Mouse (Mus musculus) kidney, adult 2 months (tissue): Measurements from ENCODE around the gene B4galnt2. TPM values are rescaled to one million over a fixed set of nuclear protein-coding genes. Genes with fewer than 3 reads are reported as not detected.
A peak's percentile ranks its signal among the peaks of the same experiment; 100 is the strongest.

Experiments used
- DNase-seq: peaks from one replicate; pipeline ENCODE4 v3.0.0; 2021
- H3K27ac ChIP-seq: fragments of 200-500 bp; 2 replicates; pipeline ENCODE4 v1.5.1; 2012; ENCODE audit warnings: low read depth, low read length, control low read depth, inconsistent platforms; ENCODE audit not compliant: insufficient read depth
- H3K27me3 ChIP-seq: fragments of 200-500 bp; replicated peaks from 2 replicates; pipeline ENCODE4 v1.6.1; 2012; ENCODE audit warnings: mild to moderate bottlenecking, moderate library complexity, low read length, inconsistent platforms; ENCODE audit not compliant: control insufficient read depth, insufficient read depth
- H3K36me3 ChIP-seq: fragments of 200-500 bp; 2 replicates; pipeline ENCODE4 v1.6.1; 2012; ENCODE audit warnings: mild to moderate bottlenecking, moderate library complexity, low read length, inconsistent platforms; ENCODE audit not compliant: control insufficient read depth, insufficient read depth
- H3K4me1 ChIP-seq: fragments of 200-500 bp; 2 replicates; pipeline ENCODE4 v1.6.1; 2011; ENCODE audit warnings: low read length; ENCODE audit not compliant: control insufficient read depth, insufficient read depth
- H3K4me3 ChIP-seq: fragments of 200-500 bp; 2 replicates; pipeline ENCODE4 v1.5.1; 2011; ENCODE audit warnings: mild to moderate bottlenecking, low read depth, low read length, control low read depth; ENCODE audit not compliant: insufficient read depth
- CTCF ChIP-seq: fragments of 200-500 bp; conservative IDR thresholded peaks from 2 replicates; pipeline ENCODE4 v1.5.1; 2011; ENCODE audit warnings: low read depth, mild to moderate bottlenecking, control low read depth, low read length, moderate library complexity, mixed read lengths; ENCODE audit not compliant: insufficient read depth, insufficient read length
- POLR2A ChIP-seq: fragments of 200-500 bp; IDR thresholded peaks from one replicate; pipeline ENCODE4 v1.6.1; 2011; ENCODE audit warnings: low read depth, low read length, control low read depth
- WGBS: fragments of 180-500 bp; shearing (Covaris S2); methylation state at CpG from one replicate; pipeline ENCODE4 v1.1.7; 2018; 5-methylcytosine and 5-hydroxymethylcytosine counted together
- polyA plus RNA-seq: library from polyadenylated mRNA; depleted of rRNA; stranded (reverse); fragments of >200 nt; gene quantifications from 2 replicates; pipeline ENCODE4 v1.2.3, GENCODE M21; 2012; rRNA removed

The B4galnt2 gene
- polyA plus RNA-seq, result 0.19 and 0.38 TPM in 2 replicates

- H3K27me3 ChIP-seq, result peaks cover 9% of the 10 kb centered on the region
- DNase-seq, result peak; percentile 36
- no peak for TF ChIP-seq POLR2A
- TF ChIP-seq CTCF, result no peak
- H3K4me3 ChIP-seq, result no peak within 1 kb of the TSS
- no peaks in the 10 kb centered on the region for H3K36me3 ChIP-seq
- H3K27ac ChIP-seq, result no peak within 1 kb of the TSS
- WGBS, result 2% methylated on average over 35 of the region's 35 CpGs
- H3K4me1 ChIP-seq, result no peaks in the 10 kb centered on the region
Observed at GRCm38 (mm10) chr11:95914571-95914991, at the start of gene B4galnt2. B4galnt2 (minus strand) TSS chr11:95914891.

- no peak overlapping the region for H3K4me3 ChIP-seq
- no peak for DNase-seq
- TF ChIP-seq CTCF (no peak), POLR2A (no peak)
- 74% methylated on average over 7 of the region's 7 CpGs for WGBS
- no peaks in the 10 kb centered on the region for H3K27me3 ChIP-seq
- no peaks in the 10 kb centered on the region for H3K36me3 ChIP-seq
- H3K27ac ChIP-seq, result no peak overlapping the region
- H3K4me1 ChIP-seq, result no peaks in the 10 kb centered on the region
Observed at GRCm38 (mm10) chr11:95963304-95963703, 48.6 kb upstream of the B4galnt2 start.

DNA sequence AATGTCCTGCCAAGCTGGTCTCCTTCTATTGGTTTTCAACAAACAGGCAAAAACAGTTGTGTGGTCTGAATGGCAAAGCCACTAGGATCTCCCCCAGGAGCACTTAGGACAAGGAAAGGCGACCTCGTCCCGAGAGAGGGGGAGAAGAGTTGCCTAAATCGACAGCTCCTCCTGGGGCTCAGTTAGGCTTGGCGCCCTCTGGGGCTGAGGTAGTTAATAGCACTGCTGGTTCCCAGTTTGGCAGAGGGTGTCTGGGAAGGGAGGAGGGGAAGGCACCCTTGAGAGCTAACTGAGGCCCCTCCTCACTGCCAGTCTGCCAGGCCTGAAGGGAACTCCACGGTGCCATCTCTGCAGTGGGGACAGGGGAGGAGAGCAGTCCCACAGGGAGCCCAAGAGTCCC lies 44.5 kb upstream of the B4galnt2 start:
- 79% methylated on average over 6 of the region's 6 CpGs for WGBS
- Histone ChIP-seq H3K27me3 (no peaks in the 10 kb centered on the region), H3K27ac (no peak overlapping the region), H3K4me1 (no peaks in the 10 kb centered on the region), H3K36me3 (no peaks in the 10 kb centered on the region), H3K4me3 (no peak overlapping the region)
- TF ChIP-seq CTCF, result peak; percentile 31; the same call in 1 of the 2 replicates
- TF ChIP-seq POLR2A, result no peak
- no peak for DNase-seq

DNA sequence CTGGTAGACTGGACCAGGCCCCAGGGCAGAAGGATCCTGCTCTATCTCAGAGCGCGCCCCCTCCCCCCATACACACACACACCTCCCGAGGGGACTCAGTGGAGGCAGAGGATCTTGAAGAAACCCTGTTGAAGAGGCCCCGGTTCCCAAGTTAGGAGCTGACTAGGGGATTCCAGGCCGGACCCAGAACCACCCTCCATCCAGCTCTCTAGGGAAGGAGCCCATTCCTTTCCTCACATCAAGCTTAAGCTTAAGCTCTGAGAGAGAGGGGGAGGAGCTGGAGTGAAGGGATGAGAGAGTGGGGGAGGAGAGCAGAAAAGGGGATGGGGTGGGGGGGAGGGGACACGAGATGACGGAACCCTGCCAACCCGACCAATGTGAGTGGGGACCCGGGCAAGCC lies 43.6 kb upstream of the B4galnt2 start:
- no peak for DNase-seq
- no peaks in the 10 kb centered on the region for H3K4me1 ChIP-seq
- 85% methylated on average over 9 of the region's 9 CpGs for WGBS

GRCm38 (mm10) chr11:95957407-95957806 lies 42.7 kb upstream of the B4galnt2 start:
- no peak for DNase-seq
- Histone ChIP-seq H3K4me1 (no peaks in the 10 kb centered on the region), H3K27ac (no peak overlapping the region), H3K4me3 (no peak overlapping the region), H3K27me3 (no peaks in the 10 kb centered on the region), H3K36me3 (no peaks in the 10 kb centered on the region)
- 60% methylated on average over 7 of the region's 7 CpGs for WGBS
- TF ChIP-seq POLR2A (no peak), CTCF (no peak)

More for the DNA sequence above, 43.6 kb upstream of the B4galnt2 start:
- Histone ChIP-seq H3K27me3 (no peaks in the 10 kb centered on the region), H3K4me3 (no peak overlapping the region), H3K27ac (no peak overlapping the region), H3K36me3 (no peaks in the 10 kb centered on the region)
- TF ChIP-seq CTCF, result no peak
- no peak for TF ChIP-seq POLR2A

DNA sequence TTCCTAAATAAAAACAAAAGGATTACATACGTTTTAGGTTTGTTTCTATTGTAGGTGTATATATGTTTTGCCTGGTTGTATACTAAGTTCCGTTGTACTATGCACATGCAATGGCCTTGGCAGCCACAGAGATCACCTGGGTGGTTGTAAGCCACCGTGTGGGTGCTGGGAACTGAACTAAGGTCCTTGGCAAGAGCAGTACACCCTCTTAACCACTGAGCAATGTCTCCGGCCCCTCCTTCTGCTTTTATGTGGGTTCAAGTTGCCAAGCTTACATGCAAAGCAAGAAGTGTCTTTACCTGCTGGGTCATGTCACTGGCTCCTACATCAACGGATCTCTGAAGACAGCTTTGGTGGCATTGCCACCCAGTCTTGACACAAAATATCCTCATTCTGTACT lies 38.6 kb upstream of the B4galnt2 start:
- DNase-seq, result no peak
- Histone ChIP-seq H3K36me3 (no peaks in the 10 kb centered on the region), H3K27me3 (no peaks in the 10 kb centered on the region), H3K4me3 (no peak overlapping the region), H3K27ac (no peak overlapping the region), H3K4me1 (no peaks in the 10 kb centered on the region)
- 89% methylated on average over 5 of the region's 5 CpGs for WGBS
- no peak for TF ChIP-seq CTCF
- no peak for TF ChIP-seq POLR2A

- no peaks in the 10 kb centered on the region for H3K27me3 ChIP-seq
- no peaks in the 10 kb centered on the region for H3K4me1 ChIP-seq
- DNase-seq, result no peak
- H3K4me3 ChIP-seq, result no peak overlapping the region
- 84% methylated on average over 13 of the region's 13 CpGs for WGBS
- H3K36me3 ChIP-seq, result no peaks in the 10 kb centered on the region
- TF ChIP-seq POLR2A (no peak), CTCF (no peak)
- no peak overlapping the region for H3K27ac ChIP-seq
Observed at GRCm38 (mm10) chr11:95945838-95946472, 31.3 kb upstream of the B4galnt2 start.
